Mouse (Mus musculus): ENCODE measurements around the gene Vstm4. TPM values are rescaled to one million over a fixed set of nuclear protein-coding genes. Genes with fewer than 3 reads are reported as not detected.

The Vstm4 gene
- polyA plus RNA-seq, 1 experiment from 2014 or later, result 2.1 TPM

DNA sequence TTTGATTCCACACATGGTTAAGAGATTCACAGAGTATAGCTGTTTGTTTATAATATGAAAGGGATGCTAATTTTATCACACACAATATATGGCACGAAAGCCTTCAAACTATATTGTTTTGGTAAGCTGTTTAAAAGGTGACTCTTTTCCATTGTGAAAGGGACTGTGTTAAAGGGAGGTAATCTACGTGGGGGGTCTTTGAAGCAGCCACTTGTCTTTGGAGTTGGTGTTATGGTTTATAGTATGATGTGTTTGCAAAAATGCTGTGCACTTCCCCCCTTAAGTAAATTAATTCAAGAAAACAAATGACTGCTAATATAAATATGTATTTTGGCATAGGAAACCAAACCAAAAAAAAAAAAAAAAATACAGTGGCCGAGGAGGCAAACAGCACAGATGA lies 8.8 kb downstream of the Vstm4 start:
- 87% methylated on average over 3 of the region's 3 CpGs for WGBS
- Histone ChIP-seq H3K4me1 (ENCODE audit: control insufficient read depth, insufficient read depth, low read length) (no peaks in the 10 kb centered on the region), H3K4me3 (ENCODE audit: low read depth, low read length) (no peak overlapping the region), H3K36me3 (ENCODE audit: control insufficient read depth, insufficient read depth, low read length) (no peaks in the 10 kb centered on the region), H3K9me3 (ENCODE audit: control insufficient read depth, low read length) (no peaks in the 10 kb centered on the region), H3K27me3 (ENCODE audit: control insufficient read depth, insufficient read depth, low read length) (no peaks in the 10 kb centered on the region), H3K9ac (ENCODE audit: low read length) (no peak overlapping the region), H3K27ac (replicated peaks; ENCODE audit: low read depth, low read length) (no peak overlapping the region), H3K4me2 (ENCODE audit: low read depth, severe bottlenecking) (no peak overlapping the region)
- no peak for DNase-seq (ENCODE audit: low spot score)
- no peak for ATAC-seq (ENCODE audit: insufficient number of reproducible peaks, low FRiP score, low TSS enrichment, low read depth)

DNA sequence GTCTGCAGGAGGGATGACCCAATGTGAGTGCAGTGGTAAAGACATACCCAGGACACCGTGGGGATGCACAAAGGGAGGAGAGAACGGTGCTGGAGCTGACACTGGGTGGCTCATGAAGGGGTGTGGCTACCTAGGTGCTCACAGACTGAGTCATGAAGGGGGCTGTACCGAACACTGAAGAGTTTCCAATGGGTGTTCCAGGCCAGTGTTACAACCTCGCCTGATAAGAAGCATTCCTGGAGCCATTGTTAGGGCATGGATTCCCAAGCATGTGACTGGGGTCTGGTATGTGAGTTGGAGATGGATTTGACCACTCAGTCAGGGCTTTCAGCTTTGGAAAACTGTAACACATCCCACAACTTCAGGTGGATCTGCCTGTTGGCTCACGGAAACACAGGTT lies 15.4 kb downstream of the Vstm4 start:
- DNase-seq (ENCODE audit: low spot score), result no peak

DNA sequence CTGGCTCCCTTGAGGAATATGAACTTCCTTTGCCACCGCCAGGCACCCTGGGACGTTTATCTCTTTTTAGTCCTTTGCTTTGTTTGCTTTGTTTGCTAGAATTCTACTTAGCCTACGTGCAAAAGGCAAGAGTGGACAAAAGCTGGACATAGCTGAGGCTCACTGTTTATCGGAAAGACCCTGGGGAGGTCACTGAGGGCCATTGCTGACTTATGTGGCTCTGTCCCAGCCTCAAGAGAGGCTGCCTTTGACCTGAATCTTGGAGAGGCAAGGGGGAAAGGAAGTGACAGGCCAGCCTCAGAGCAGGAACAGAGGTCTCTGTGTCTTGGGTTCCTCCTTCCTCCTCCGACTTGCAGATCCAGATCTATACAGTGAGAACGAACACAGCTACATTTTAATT lies 21.0 kb downstream of the Vstm4 start:
- no peak overlapping the region for H3K4me2 ChIP-seq (ENCODE audit: low read depth, severe bottlenecking)
- 84% methylated on average over 6 of the region's 6 CpGs for WGBS
- H3K36me3 ChIP-seq (ENCODE audit: control insufficient read depth, insufficient read depth, low read length), result no peaks in the 10 kb centered on the region
- DNase-seq (ENCODE audit: low spot score) (no peak), ATAC-seq (ENCODE audit: insufficient number of reproducible peaks, low FRiP score, low TSS enrichment, low read depth) (no peak)
- H3K9me3 ChIP-seq (ENCODE audit: control insufficient read depth, low read length), result no peaks in the 10 kb centered on the region
- no peaks in the 10 kb centered on the region for H3K27me3 ChIP-seq (ENCODE audit: control insufficient read depth, insufficient read depth, low read length)
- H3K4me3 ChIP-seq (ENCODE audit: low read depth, low read length), result no peak overlapping the region
- no peaks in the 10 kb centered on the region for H3K4me1 ChIP-seq (ENCODE audit: control insufficient read depth, insufficient read depth, low read length)
- H3K27ac ChIP-seq (replicated peaks; ENCODE audit: low read depth, low read length), result no peak overlapping the region
- no peak overlapping the region for H3K9ac ChIP-seq (ENCODE audit: low read length)

More for the DNA sequence above, 15.4 kb downstream of the Vstm4 start:
- H3K36me3 ChIP-seq (ENCODE audit: control insufficient read depth, insufficient read depth, low read length), result no peaks in the 10 kb centered on the region
- H3K4me2 ChIP-seq (ENCODE audit: low read depth, severe bottlenecking), result no peak overlapping the region
- ATAC-seq (ENCODE audit: insufficient number of reproducible peaks, low FRiP score, low TSS enrichment, low read depth), result no peak
- H3K9me3 ChIP-seq (ENCODE audit: control insufficient read depth, low read length), result no peaks in the 10 kb centered on the region
- H3K27me3 ChIP-seq (ENCODE audit: control insufficient read depth, insufficient read depth, low read length), result no peaks in the 10 kb centered on the region
- H3K4me3 ChIP-seq (ENCODE audit: low read depth, low read length), result no peak overlapping the region
- no peak overlapping the region for H3K9ac ChIP-seq (ENCODE audit: low read length)
- H3K27ac ChIP-seq (replicated peaks; ENCODE audit: low read depth, low read length), result no peak overlapping the region
- no peaks in the 10 kb centered on the region for H3K4me1 ChIP-seq (ENCODE audit: control insufficient read depth, insufficient read depth, low read length)
- WGBS, result 88% methylated on average over 5 of the region's 5 CpGs

DNA sequence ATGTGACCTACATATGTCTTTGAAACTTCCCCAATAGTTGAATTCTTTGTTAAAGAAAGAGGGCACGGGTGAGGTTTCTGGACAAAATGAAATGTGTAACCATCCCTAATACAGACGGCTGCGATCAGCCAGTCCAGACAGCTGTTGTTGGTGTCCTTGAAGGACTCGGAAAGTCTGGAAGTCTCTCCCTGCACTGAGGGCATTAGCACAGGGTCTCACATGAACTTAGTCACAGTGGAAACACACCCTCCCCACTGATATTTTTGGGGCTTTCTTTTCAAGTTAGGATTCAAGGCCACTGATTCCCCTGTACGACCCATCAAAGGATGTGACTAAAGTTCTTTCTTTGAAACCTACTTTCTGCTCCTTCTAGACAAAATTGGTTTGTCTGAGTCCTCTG lies 23.8 kb downstream of the Vstm4 start:
- WGBS, result 90% methylated on average over 5 of the region's 5 CpGs
- DNase-seq (ENCODE audit: low spot score), result no peak
- H3K4me1 ChIP-seq (ENCODE audit: control insufficient read depth, insufficient read depth, low read length), result no peaks in the 10 kb centered on the region
- no peaks in the 10 kb centered on the region for H3K27me3 ChIP-seq (ENCODE audit: control insufficient read depth, insufficient read depth, low read length)
- H3K9ac ChIP-seq (ENCODE audit: low read length), result no peak overlapping the region
- ATAC-seq (ENCODE audit: insufficient number of reproducible peaks, low FRiP score, low TSS enrichment, low read depth), result no peak
- no peak overlapping the region for H3K4me2 ChIP-seq (ENCODE audit: low read depth, severe bottlenecking)
- H3K36me3 ChIP-seq (ENCODE audit: control insufficient read depth, insufficient read depth, low read length), result no peaks in the 10 kb centered on the region
- no peak overlapping the region for H3K4me3 ChIP-seq (ENCODE audit: low read depth, low read length)
- H3K9me3 ChIP-seq (ENCODE audit: control insufficient read depth, low read length), result no peaks in the 10 kb centered on the region
- H3K27ac ChIP-seq (replicated peaks; ENCODE audit: low read depth, low read length), result no peak overlapping the region

DNA sequence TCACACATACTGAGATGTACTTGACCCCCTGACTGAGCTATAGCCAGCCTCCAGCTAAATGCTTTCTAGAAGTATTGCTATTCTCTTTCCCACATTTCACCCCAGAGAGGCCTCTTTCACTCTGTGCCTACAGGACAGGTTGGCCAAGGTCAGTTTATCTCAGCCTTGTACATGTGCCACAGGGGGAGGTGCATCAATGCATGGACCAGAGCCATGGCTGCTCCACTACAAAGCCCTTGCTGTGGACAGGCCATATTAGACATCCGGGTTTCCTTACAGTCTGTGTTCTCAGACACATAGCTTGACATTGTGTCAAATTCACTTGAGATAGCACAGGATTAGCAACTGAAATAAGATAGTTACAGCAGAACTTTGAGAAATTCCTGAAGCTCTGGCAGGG lies 25.1 kb downstream of the Vstm4 start:
- Histone ChIP-seq H3K4me3 (ENCODE audit: low read depth, low read length) (no peak overlapping the region), H3K4me2 (ENCODE audit: low read depth, severe bottlenecking) (no peak overlapping the region), H3K36me3 (ENCODE audit: control insufficient read depth, insufficient read depth, low read length) (no peaks in the 10 kb centered on the region), H3K27me3 (ENCODE audit: control insufficient read depth, insufficient read depth, low read length) (no peaks in the 10 kb centered on the region), H3K9ac (ENCODE audit: low read length) (no peak overlapping the region), H3K9me3 (ENCODE audit: control insufficient read depth, low read length) (no peaks in the 10 kb centered on the region), H3K4me1 (ENCODE audit: control insufficient read depth, insufficient read depth, low read length) (no peaks in the 10 kb centered on the region), H3K27ac (replicated peaks; ENCODE audit: low read depth, low read length) (no peak overlapping the region)
- no peak for DNase-seq (ENCODE audit: low spot score)
- 81% methylated on average over 1 of the region's 1 CpGs for WGBS
- no peak for ATAC-seq (ENCODE audit: insufficient number of reproducible peaks, low FRiP score, low TSS enrichment, low read depth)

DNA sequence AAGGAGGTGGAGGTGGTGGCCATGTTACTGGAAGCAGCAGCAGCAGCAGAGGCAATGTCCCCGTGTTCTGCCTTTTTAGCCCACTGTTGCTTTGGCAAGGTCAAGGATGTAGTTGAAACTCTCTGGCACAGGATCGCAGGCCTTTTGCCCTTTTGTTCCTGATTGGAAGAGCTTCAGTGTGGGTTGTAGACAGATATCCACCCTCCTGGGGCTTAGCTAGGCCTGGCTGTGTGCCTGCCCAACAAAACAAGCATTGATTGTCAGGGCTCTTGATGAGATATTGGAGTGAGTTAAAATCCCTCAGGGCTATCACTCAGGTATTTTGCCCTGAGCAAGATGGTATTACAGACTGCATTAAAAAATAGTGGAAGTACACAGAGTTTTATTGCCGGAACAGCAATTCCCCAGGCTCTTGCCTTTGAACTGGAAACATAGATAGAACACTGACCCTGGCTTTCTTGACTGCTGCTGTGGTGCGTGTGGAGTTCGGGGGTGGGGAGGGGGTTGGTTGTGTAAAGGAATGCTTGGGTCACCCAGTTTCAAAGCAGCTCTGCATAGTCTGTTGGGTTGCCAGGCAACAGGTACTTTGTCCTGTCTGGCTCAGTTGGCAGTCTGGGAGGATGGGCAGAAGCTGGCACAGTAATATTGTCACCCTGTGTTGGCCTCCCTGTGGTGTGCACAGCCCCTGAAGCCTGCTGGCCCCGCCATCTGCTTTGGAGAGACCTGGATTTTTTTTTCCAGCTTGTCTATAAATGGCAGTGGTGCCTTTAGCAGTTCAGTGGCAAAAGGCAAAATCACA lies 32.5 kb downstream of the Vstm4 start:
- no peaks in the 10 kb centered on the region for H3K27me3 ChIP-seq (ENCODE audit: control insufficient read depth, insufficient read depth, low read length)
- H3K9ac ChIP-seq (ENCODE audit: low read length), result no peak overlapping the region
- WGBS, result 55% methylated on average over 6 of the region's 6 CpGs
- DNase-seq (ENCODE audit: low spot score), result peak; percentile 28
- no peak overlapping the region for H3K27ac ChIP-seq (replicated peaks; ENCODE audit: low read depth, low read length)
- H3K4me3 ChIP-seq (ENCODE audit: low read depth, low read length), result no peak overlapping the region
- H3K9me3 ChIP-seq (ENCODE audit: control insufficient read depth, low read length), result no peaks in the 10 kb centered on the region
- H3K36me3 ChIP-seq (ENCODE audit: control insufficient read depth, insufficient read depth, low read length), result no peaks in the 10 kb centered on the region
- H3K4me2 ChIP-seq (ENCODE audit: low read depth, severe bottlenecking), result no peak overlapping the region
- no peak for ATAC-seq (ENCODE audit: insufficient number of reproducible peaks, low FRiP score, low TSS enrichment, low read depth)
- peaks cover 4% of the 10 kb centered on the region for H3K4me1 ChIP-seq (ENCODE audit: control insufficient read depth, insufficient read depth, low read length)

DNA sequence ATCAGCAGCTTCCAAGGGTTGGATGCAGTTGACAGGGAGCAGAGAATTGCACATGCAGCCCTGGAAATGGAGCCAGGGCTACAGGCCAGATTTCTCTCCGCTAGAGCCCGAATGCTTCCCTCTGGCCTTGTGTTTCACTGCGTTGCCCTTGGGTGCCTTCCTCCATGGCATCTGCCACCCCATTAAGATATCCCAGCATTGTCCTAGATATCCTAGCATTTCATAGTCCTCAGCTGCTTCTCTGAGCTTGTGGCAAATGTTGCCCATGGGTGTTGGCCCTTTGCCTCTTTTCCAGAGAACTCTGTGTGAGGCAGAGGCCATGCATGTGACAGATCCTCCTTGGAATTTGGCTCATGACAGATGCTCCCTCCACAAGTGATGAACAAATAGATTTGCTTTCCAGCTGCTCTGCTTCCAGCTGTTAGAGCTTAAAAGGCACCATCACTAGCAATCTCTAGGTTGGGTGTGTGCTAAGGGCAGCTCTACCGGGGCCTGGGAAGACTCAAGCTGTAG lies 37.8 kb downstream of the Vstm4 start:
- Histone ChIP-seq H3K4me3 (ENCODE audit: low read depth, low read length) (no peak overlapping the region), H3K9me3 (ENCODE audit: control insufficient read depth, low read length) (no peaks in the 10 kb centered on the region), H3K27ac (replicated peaks; ENCODE audit: low read depth, low read length) (no peak overlapping the region), H3K9ac (ENCODE audit: low read length) (no peak overlapping the region), H3K36me3 (ENCODE audit: control insufficient read depth, insufficient read depth, low read length) (no peaks in the 10 kb centered on the region), H3K4me2 (ENCODE audit: low read depth, severe bottlenecking) (no peak overlapping the region), H3K27me3 (ENCODE audit: control insufficient read depth, insufficient read depth, low read length) (no peaks in the 10 kb centered on the region), H3K4me1 (ENCODE audit: control insufficient read depth, insufficient read depth, low read length) (peaks cover under 1% of the 10 kb centered on the region)
- ATAC-seq (ENCODE audit: insufficient number of reproducible peaks, low FRiP score, low TSS enrichment, low read depth), result no peak
- WGBS, result 88% methylated on average over 4 of the region's 4 CpGs
- no peak for DNase-seq (ENCODE audit: low spot score)

DNA sequence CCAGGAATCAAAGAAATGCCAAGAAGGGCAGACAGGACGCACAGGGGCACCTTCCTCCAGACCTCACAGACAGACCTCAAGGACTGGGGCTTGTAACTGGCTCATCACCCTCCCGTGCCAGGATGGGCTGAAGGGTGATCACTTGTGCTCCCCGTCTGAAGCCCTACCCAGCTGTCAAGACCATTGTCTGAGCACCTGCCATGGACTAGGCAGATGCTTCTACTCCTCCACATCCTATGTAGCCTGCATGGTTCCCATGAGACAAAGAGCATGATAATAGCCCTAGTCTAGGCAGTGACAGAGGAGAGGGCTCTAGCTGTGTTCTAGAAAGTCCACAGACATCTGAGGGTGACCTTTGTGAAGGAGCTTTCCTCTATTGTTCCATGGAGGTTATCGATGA lies 38.3 kb downstream of the Vstm4 start:
- no peak overlapping the region for H3K4me3 ChIP-seq (ENCODE audit: low read depth, low read length)
- no peaks in the 10 kb centered on the region for H3K4me1 ChIP-seq (ENCODE audit: control insufficient read depth, insufficient read depth, low read length)
- H3K36me3 ChIP-seq (ENCODE audit: control insufficient read depth, insufficient read depth, low read length), result no peaks in the 10 kb centered on the region
- DNase-seq (ENCODE audit: low spot score), result no peak
- H3K9me3 ChIP-seq (ENCODE audit: control insufficient read depth, low read length), result no peaks in the 10 kb centered on the region
- no peak overlapping the region for H3K27ac ChIP-seq (replicated peaks; ENCODE audit: low read depth, low read length)
- no peak for ATAC-seq (ENCODE audit: insufficient number of reproducible peaks, low FRiP score, low TSS enrichment, low read depth)
- 90% methylated on average over 4 of the region's 4 CpGs for WGBS
- H3K9ac ChIP-seq (ENCODE audit: low read length), result no peak overlapping the region
- H3K27me3 ChIP-seq (ENCODE audit: control insufficient read depth, insufficient read depth, low read length), result no peaks in the 10 kb centered on the region
- no peak overlapping the region for H3K4me2 ChIP-seq (ENCODE audit: low read depth, severe bottlenecking)

DNA sequence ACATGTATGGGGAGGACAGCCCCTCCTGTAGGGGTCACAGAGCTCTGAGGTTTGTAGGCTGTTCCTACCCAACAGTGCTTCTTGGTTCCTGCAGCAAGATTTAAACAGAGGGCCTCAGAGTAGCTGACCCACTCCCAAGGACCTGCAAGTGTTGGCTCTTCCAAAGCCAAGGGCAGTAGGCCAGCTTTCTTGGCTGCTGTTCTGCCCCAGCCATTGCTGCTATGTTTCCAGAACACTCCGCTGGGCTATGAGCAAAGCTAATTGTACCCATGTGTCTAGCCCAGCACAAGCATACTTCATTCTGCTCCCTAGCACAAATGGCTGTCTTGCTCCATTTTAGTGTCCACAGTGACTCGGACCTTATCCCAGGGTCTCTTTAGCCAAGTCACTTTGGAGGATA lies 40.3 kb downstream of the Vstm4 start:
- 89% methylated on average over 2 of the region's 2 CpGs for WGBS
- H3K9me3 ChIP-seq (ENCODE audit: control insufficient read depth, low read length), result no peaks in the 10 kb centered on the region
- ATAC-seq (ENCODE audit: insufficient number of reproducible peaks, low FRiP score, low TSS enrichment, low read depth), result no peak
- H3K36me3 ChIP-seq (ENCODE audit: control insufficient read depth, insufficient read depth, low read length), result no peaks in the 10 kb centered on the region
- H3K27me3 ChIP-seq (ENCODE audit: control insufficient read depth, insufficient read depth, low read length), result no peaks in the 10 kb centered on the region
- no peak overlapping the region for H3K4me3 ChIP-seq (ENCODE audit: low read depth, low read length)
- H3K4me2 ChIP-seq (ENCODE audit: low read depth, severe bottlenecking), result no peak overlapping the region
- H3K27ac ChIP-seq (replicated peaks; ENCODE audit: low read depth, low read length), result no peak overlapping the region
- H3K4me1 ChIP-seq (ENCODE audit: control insufficient read depth, insufficient read depth, low read length), result no peaks in the 10 kb centered on the region
- no peak for DNase-seq (ENCODE audit: low spot score)
- H3K9ac ChIP-seq (ENCODE audit: low read length), result no peak overlapping the region
